Mouse (Mus musculus): ENCODE data around the gene Spock1. TPM values are rescaled to one million over a fixed set of nuclear protein-coding genes. Genes with fewer than 3 reads are reported as not detected.

Gene Spock1
- total RNA-seq, 4 experiments from 2014 or later: 237 to 285 (median 263) TPM

DNA sequence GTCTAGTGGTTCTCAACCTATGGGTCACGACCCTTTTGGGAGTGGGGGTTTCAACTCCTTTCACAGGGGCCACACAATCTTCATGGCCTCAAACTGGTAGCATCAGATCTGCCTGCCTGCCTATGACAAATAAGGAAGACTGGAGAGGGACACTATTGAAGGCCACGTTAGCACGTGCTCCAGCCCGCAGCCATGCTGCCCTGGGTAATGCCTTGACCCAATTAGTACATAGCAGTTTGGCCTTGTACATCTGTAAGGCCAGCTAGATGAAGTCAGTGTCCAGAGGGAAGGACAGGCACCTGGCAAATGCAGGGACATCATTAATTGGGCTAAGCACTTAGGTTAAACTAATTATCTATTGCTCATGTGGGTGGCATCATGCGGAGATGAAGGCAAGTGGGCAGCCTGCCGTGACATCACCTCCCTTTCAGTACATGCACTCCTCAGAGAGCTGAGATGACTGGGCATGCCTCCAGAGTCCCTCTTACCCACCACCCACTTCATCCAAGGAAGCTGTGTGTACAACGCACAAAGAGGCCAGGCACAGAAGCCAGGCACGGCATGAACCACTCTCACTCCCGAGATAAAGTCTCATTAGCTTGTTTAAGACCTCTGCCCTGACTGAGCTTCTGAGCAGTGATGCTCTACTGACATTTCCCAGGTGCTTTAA lies 241.8 kb downstream of the Spock1 start:
- peak in 1 of 2 experiments; percentile 54 for DNase-seq (ENCODE audit: low spot score in 2 of 2)

DNA sequence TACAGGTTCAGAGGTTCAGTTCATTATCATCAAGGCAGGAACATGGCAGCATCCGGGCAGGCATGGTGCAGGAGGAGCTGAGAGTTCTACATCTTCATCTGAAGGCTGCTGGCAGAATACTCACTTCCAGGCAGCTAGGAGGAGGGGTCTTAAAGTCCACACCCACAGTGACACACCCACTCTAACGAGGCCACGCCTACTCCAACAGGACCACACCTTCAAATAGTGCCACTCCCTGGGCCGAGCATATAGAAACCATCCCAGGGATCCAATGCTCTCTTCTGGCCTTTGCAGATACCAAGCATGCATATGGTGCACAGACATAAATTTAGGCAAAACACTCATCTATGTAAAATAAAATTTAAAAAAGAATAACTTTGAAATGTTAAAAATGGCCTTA lies 245.6 kb downstream of the Spock1 start:
- no peak for DNase-seq (ENCODE audit: low spot score in 2 of 2)

DNA sequence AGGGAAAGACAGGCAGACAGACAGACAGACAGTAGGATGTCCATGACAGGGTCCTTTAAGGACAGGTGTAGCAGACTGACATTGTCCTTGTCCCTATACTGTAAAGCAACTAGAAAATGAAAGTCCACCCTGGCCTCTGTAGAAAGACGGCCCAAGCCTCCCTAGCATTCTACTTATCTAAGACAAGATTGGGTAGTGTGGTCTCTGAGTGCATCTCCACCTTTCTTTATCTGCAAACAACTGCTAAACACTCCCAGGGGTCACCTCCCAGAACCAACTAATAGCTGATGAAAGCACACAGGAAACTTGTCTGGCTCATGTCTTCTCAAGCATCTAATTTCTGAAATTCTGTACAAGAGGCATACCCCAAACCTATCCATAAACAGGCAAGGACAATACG lies 247.6 kb downstream of the Spock1 start:
- DNase-seq (ENCODE audit: low spot score in 2 of 2): no peak

GRCm38 (mm10) chr13:57659872-57660271 lies 248.3 kb downstream of the Spock1 start:
- no peak for DNase-seq (ENCODE audit: low spot score in 2 of 2)

GRCm38 (mm10) chr13:57656606-57657005 lies 251.5 kb downstream of the Spock1 start:
- DNase-seq (ENCODE audit: low spot score in 2 of 2): no peak

DNA sequence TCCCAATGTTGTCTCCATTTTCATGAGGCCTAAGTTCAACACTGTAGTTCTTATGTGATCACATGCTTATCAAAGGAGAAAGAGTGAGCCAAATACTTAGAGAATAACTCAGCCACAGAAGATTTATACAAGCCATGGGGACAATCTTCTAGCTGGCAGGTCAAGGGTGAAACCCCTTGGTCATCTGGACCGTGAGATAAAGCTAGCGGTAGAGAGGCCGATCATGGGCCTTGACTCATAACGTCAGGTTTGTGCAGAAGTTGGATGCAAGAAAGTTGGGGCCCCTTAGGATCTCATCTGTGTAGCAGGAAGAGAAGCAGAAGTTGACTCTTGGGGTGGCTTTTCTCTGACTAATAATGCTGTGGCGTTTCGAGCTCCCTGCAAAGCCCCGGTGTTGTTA lies 253.8 kb downstream of the Spock1 start:
- no peak for DNase-seq (ENCODE audit: low spot score in 2 of 2)

DNA sequence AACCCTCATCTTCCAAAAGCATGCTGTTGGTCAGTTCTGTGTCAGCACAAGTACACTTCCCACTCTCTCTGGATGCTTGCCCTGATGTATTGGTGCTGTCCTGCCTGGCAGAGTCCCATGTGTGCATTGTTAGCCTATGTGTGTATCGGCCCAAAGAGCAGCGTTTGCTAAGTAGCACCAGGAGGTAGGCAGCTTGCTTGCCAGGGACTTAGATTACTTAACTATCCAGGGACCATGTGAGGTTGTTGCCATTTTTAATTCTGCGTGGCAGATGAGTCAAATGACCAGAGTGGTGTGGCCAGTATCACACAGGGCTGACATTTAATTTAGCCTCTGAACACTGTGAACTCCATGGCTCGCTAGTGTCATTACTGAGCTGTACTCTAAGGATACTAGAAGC lies 256.9 kb downstream of the Spock1 start:
- DNase-seq (ENCODE audit: low spot score in 2 of 2): no peak

- DNase-seq (ENCODE audit: low spot score in 2 of 2): no peak
Observed at GRCm38 (mm10) chr13:57648784-57649183, 259.3 kb downstream of the Spock1 start.

DNA sequence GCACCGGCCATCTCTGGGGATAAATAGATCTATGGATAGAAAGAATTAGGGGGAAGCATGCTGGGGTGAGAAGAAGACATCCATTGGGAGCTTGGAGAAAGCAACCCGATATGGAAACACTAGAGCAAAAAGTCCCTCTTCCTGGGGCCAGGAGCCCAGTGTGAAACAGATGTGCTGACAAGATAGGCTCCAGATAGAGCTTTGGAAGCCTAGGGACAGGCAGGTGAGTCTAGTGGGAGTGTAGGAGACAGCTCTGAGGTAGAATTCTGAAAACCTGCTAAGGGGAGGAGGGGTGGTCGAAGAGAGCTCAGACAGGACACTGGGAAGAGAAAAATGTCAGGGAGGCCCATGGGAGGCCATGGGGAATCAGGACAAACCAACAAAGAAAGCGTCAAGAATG lies 260.7 kb downstream of the Spock1 start:
- DNase-seq (ENCODE audit: low spot score in 2 of 2): no peak

GRCm38 (mm10) chr13:57643036-57643435 lies 265.1 kb downstream of the Spock1 start:
- no peak for DNase-seq (ENCODE audit: low spot score in 2 of 2)

DNA sequence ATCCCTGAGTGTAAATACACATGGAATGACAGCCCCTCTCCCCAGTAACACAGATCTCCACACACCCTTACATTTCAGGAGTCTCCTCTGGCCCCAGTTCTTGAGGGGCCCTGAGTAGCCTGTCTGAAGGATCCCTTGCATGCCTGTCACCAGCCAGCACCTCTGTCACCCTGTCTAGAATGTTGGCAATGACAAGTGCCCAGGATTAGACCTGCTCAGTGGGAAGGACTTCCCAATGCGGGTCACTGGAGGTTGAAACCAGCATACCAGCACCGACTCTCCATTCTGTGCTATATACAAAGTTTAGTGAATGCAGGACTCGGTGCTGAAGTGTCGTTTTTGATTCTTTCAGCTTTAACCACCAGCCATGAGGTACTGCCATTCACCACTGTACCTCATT lies 266.5 kb downstream of the Spock1 start:
- DNase-seq (ENCODE audit: low spot score in 2 of 2): no peak

GRCm38 (mm10) chr13:57640968-57641367 lies 267.2 kb downstream of the Spock1 start:
- no peak for DNase-seq (ENCODE audit: low spot score in 2 of 2)

- DNase-seq (ENCODE audit: low spot score in 2 of 2): no peak
Observed at GRCm38 (mm10) chr13:57638820-57639219, 269.3 kb downstream of the Spock1 start.

GRCm38 (mm10) chr13:57637606-57638132 lies 270.5 kb downstream of the Spock1 start:
- no peak for DNase-seq (ENCODE audit: low spot score in 2 of 2)

DNA sequence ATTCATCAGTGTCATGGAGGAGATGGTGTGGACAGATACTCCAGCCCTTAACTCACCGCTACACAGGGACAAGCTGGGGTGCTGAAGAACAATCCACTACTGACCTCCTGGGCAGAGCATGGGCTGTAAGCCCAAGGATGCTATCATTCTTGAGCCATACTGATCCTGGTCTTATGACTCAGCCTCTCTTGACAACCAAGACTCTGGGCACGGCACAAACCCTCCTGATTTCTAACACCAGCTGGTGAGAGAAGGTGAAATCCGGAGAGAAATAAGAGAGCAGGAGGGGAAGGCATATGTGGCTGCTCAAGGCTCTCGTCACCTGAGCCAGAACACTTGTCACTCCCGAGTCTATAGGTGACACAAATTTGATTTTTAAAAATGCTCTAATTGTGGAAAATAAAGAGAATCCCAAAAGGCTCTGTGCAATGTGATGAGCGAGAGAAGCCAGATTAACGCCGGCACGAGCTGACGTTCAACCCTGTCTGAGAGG lies 271.0 kb downstream of the Spock1 start:
- DNase-seq (ENCODE audit: low spot score in 2 of 2): no peak

- DNase-seq (ENCODE audit: low spot score in 2 of 2): no peak
Observed at GRCm38 (mm10) chr13:57636196-57637015, 271.7 kb downstream of the Spock1 start.

GRCm38 (mm10) chr13:57630532-57630931 lies 277.6 kb downstream of the Spock1 start:
- no peak for DNase-seq (ENCODE audit: low spot score in 2 of 2)

GRCm38 (mm10) chr13:57628218-57628617 lies 279.9 kb downstream of the Spock1 start:
- no peak for DNase-seq (ENCODE audit: low spot score in 2 of 2)

- DNase-seq (ENCODE audit: low spot score in 2 of 2): no peak
Observed at GRCm38 (mm10) chr13:57626434-57626833, 281.7 kb downstream of the Spock1 start.

DNA sequence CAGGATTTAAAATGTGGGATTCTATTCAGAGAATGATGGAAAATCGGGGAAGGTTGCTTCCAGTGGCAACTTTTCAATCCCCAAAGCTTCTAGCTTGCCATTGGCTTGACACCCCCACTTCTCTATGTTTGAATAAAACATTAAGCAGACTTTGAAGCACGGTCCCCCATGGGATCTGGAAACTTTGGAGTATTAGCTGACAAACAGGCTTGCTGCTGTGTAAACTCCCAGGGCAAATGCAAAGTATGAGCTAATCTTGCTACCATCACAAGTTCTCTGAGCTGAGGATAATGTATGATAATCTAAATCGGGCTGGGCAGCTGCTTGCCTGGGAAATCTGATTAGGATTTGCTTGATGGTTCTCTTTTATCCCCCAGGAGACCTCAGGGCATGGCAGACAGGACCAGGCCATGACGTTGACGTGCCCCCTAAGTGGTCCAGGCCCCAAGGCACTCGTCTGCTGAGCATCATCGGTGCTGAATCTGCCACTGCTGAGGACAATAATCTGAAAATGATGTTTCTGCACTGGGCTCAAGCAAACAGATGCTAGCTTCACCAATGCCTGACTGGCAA lies 284.1 kb downstream of the Spock1 start:
- DNase-seq (ENCODE audit: low spot score in 2 of 2): no peak

GRCm38 (mm10) chr13:57619079-57619768 lies 288.9 kb downstream of the Spock1 start:
- DNase-seq (ENCODE audit: low spot score in 2 of 2): peak; percentile 47 to 76

Data from left cerebral cortex, adult 8-10 months (tissue).